Mouse (Mus musculus) adrenal gland, postnatal 25 days (tissue): ENCODE data around the gene Smarcd1. TPM values are rescaled to one million over a fixed set of nuclear protein-coding genes. Genes with fewer than 3 reads are reported as not detected.
A peak's percentile ranks its signal among the peaks of the same experiment; 100 is the strongest.
"Not testable (repeated sequence)": the region's sequence is repeated elsewhere in the genome, so short reads cannot be mapped to it uniquely, and the experiment has no call there.

Experiments
- DNase-seq: peaks from one replicate; pipeline ENCODE4 v3.0.0; 2021; ENCODE audit warnings: mixed read lengths
- total RNA-seq: library from RNA; stranded (reverse); gene quantifications from 2 replicates; pipeline ENCODE4 v1.2.3, GENCODE M21; 2021

The Smarcd1 gene
- total RNA-seq, 1 experiment from 2014 or later, result 63.6 TPM

GRCm38 (mm10) chr15:99715361-99715865 is 13.5 kb downstream of the Smarcd1 start:
- DNase-seq, result no peak

- DNase-seq, result no peak
These were observed 14.2 kb downstream of the Smarcd1 start for GRCm38 (mm10) chr15:99715982-99716746.

GRCm38 (mm10) chr15:99716814-99717213 is 14.9 kb downstream of the Smarcd1 start:
- no peak for DNase-seq

GRCm38 (mm10) chr15:99717386-99718334 is 15.7 kb downstream of the Smarcd1 start, which contains the start of gene Gpd1:
Gene Gpd1 (plus strand): TSS chr15:99717515.
- peak; percentile 79 for DNase-seq

- no peak for DNase-seq
These were observed 16.6 kb downstream of the Smarcd1 start for GRCm38 (mm10) chr15:99718461-99719021.

- no peak for DNase-seq
These were observed 17.9 kb downstream of the Smarcd1 start for GRCm38 (mm10) chr15:99719865-99720264.

GRCm38 (mm10) chr15:99721921-99722743 is 20.2 kb downstream of the Smarcd1 start:
- DNase-seq, result no peak

- DNase-seq, result no peak
These were observed 21.2 kb downstream of the Smarcd1 start for GRCm38 (mm10) chr15:99723120-99723514.

- DNase-seq, result peak; percentile 82
These were observed 21.8 kb downstream of the Smarcd1 start for GRCm38 (mm10) chr15:99723515-99724291.

GRCm38 (mm10) chr15:99724292-99725021 is 22.5 kb downstream of the Smarcd1 start:
- DNase-seq, result peak; percentile 79

GRCm38 (mm10) chr15:99725341-99726155 is 23.6 kb downstream of the Smarcd1 start, which contains the start of gene Cox14:
Gene Cox14 (plus strand): TSS chr15:99725618.
- DNase-seq, result peak; percentile 91

- no peak for DNase-seq
These were observed 24.6 kb downstream of the Smarcd1 start for GRCm38 (mm10) chr15:99726549-99726948.

- DNase-seq, result not testable (repeated sequence)
These were observed 25.1 kb downstream of the Smarcd1 start for GRCm38 (mm10) chr15:99727039-99727438.

GRCm38 (mm10) chr15:99727525-99727924 is 25.6 kb downstream of the Smarcd1 start:
- no peak for DNase-seq

- no peak for DNase-seq
These were observed 26.3 kb downstream of the Smarcd1 start for GRCm38 (mm10) chr15:99728211-99728610.

- no peak for DNase-seq
These were observed 27.3 kb downstream of the Smarcd1 start for GRCm38 (mm10) chr15:99729056-99729783.

GRCm38 (mm10) chr15:99731167-99731566 is 29.2 kb downstream of the Smarcd1 start:
- DNase-seq, result no peak

- no peak for DNase-seq
These were observed 29.7 kb downstream of the Smarcd1 start for GRCm38 (mm10) chr15:99731678-99732077.
